ENCODE assay signal across 8 mouse cellular contexts in genomic region chr17:5690746-5691535, GRCm38 (mm10).
DNase-seq lines count a peak whose midpoint lies in the region.
"Had no signal": no experiment of that assay in that cellular context is flagged by ENCODE, and none has a peak within 500 bp of the region (broad histone marks: within the 10 kb centered on the region; RNA-seq: fewer than 3 reads in every experiment).

No protein-coding gene starts in this region.

- peak; percentile 9 for DNase-seq in kidney, adult 9 months
- no peak for DNase-seq in kidney, adult 18-20 months
- DNase-seq in CD4-positive helper T cell, adult 2 months (ENCODE audit: low read depth, low spot score), result peak; percentile 5
- peak; percentile 10 for DNase-seq in NIH3T3 (ENCODE audit: low read depth)
- DNase-seq in lung, postnatal 14 days, result peak; percentile 20
- no peak for DNase-seq in gastrocnemius, postnatal 36 days
- DNase-seq in left cerebral cortex, adult 11 months (ENCODE audit: low spot score), result no peak
- DNase-seq: left cerebral cortex, postnatal 4 days had no signal

- intact Hi-C loops in gastrocnemius, postnatal 36 days (cut with DNase I), result no loop called here

Comparison
In these comparisons a context has a peak if more than half of its experiments do, and no peak if none do; other contexts are left out.
1. DNase-seq: peak in kidney, adult 9 months (single experiment), CD4-positive helper T cell, adult 2 months (single experiment), NIH3T3 (single experiment) and lung, postnatal 14 days (single experiment); none in kidney, adult 18-20 months (single experiment), gastrocnemius, postnatal 36 days (0 of 2) and left cerebral cortex, adult 11 months (single experiment).